Mouse (Mus musculus): ENCODE results near the gene Rbm25.

DNA sequence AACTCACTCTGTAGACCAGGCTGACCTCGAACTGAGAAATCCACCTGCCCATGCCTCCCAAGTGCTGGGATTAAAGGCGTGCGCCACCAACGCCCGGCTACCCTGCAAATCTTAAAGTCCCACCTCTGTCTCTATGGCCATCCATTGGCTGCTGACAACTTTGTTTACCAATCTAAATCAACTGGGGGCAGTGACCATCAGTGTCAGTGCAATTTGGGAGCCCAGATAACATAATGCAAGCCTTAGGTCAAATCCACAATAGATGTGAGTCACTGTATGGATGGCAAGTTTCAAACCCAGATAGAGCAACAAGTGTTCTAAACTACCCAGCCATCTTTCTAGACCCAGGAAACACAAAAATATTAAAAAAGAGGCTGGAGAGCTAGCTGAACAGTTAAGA, 28.8 kb upstream of the Rbm25 start:
- no peak for TF ChIP-seq CTCF (IDR thresholded peaks at IDR 0.05; ENCODE audit: low read depth)
- no peak for TF ChIP-seq EP300 (optimal IDR thresholded peaks at IDR 0.05)
